Mouse (Mus musculus) CH12.LX (cell line): Measurements from ENCODE around the gene Rpl7l1. TPM values are rescaled to one million over a fixed set of nuclear protein-coding genes. Genes with fewer than 3 reads are reported as not detected.
"Not testable (repeated sequence)": the region's sequence is repeated elsewhere in the genome, so short reads cannot be mapped to it uniquely, and the experiment has no call there.

Experiments used
- DNase-seq: peaks from one replicate; pipeline ENCODE4 v3.0.0-alpha.2; 2013; ENCODE audit errors: extremely low read depth
- H3K27ac ChIP-seq: 2 replicates; pipeline ENCODE4 v1.5.1; 2012; ENCODE audit warnings: low read depth, mild to moderate bottlenecking, control low read depth, moderate library complexity; ENCODE audit not compliant: insufficient read depth
- H3K27me3 ChIP-seq: replicated peaks from 2 replicates; pipeline ENCODE3; 2012; ENCODE audit warnings: inconsistent platforms
- H3K36me3 ChIP-seq, 2 experiments: replicated peaks in 1 of 2; 2 replicates each; pipeline versions ENCODE3 to v1.6.1; 2012; ENCODE audit warnings: inconsistent platforms in 1 of 2, low read length in 1 of 2, mild to moderate bottlenecking in 1 of 2, mixed read lengths in 1 of 2, moderate library complexity in 1 of 2; ENCODE audit not compliant: control insufficient read depth in 1 of 2, insufficient read depth in 1 of 2
- H3K4me1 ChIP-seq, 2 experiments: 2 replicates each; pipeline ENCODE4 v1.6.1; 2012; ENCODE audit warnings: inconsistent platforms in 1 of 2, moderate library complexity in 1 of 2; ENCODE audit not compliant: insufficient read depth in 2 of 2, control insufficient read depth in 1 of 2
- H3K4me2 ChIP-seq: 2 replicates; pipeline ENCODE4 v1.6.1; 2012; ENCODE audit warnings: low read depth, mild to moderate bottlenecking, control low read depth; ENCODE audit not compliant: poor library complexity, insufficient read depth, severe bottlenecking
- H3K4me3 ChIP-seq, 3 experiments: fragments of 150-350 bp in 1 of 3; sonication (generic) in 1 of 3; replicated peaks in 1 of 3; 2 replicates each; pipeline versions ENCODE3 to v1.5.1; 2011 to 2012; ENCODE audit warnings: low read depth in 2 of 3, low read length in 2 of 3, mild to moderate bottlenecking in 2 of 3, moderate library complexity in 2 of 3, control low read depth in 1 of 3, improper control_type of control experiment in 1 of 3, inconsistent platforms in 1 of 3, mixed read lengths in 1 of 3; ENCODE audit not compliant: poor library complexity in 1 of 3
- H3K79me2 ChIP-seq: replicated peaks from 2 replicates; pipeline ENCODE4 v1.6.1; 2012; ENCODE audit warnings: mild to moderate bottlenecking, moderate library complexity; ENCODE audit not compliant: control insufficient read depth, poor library complexity, insufficient read depth, severe bottlenecking; ENCODE audit errors: extremely low read depth
- H3K9ac ChIP-seq: 2 replicates; pipeline ENCODE4 v1.6.1; 2012; ENCODE audit warnings: low read depth, mild to moderate bottlenecking, control low read depth, moderate library complexity; ENCODE audit not compliant: insufficient read depth
- H3K9me3 ChIP-seq: replicated peaks from 2 replicates; pipeline ENCODE3; 2012; ENCODE audit warnings: low read length, inconsistent platforms, mixed read lengths
- BHLHE40 ChIP-seq: IDR thresholded peaks from 2 replicates; pipeline ENCODE4 v1.6.1; 2011; ENCODE audit warnings: mild to moderate bottlenecking, low read depth, low read length, improper control_type of control experiment
- CHD2 ChIP-seq: IDR thresholded peaks from 2 replicates; pipeline ENCODE4 v1.6.1; 2011; ENCODE audit warnings: low read length, improper control_type of control experiment
- CTCF ChIP-seq, 2 experiments: IDR thresholded peaks in 1 of 2; conservative IDR thresholded peaks in 1 of 2; 2 replicates each; pipeline ENCODE4 v1.5.1; 2011 to 2012; ENCODE audit warnings: low read depth in 2 of 2, low read length in 2 of 2, improper control_type of control experiment in 1 of 2, inconsistent platforms in 1 of 2, mild to moderate bottlenecking in 1 of 2, moderate library complexity in 1 of 2
- ELF1 ChIP-seq: IDR thresholded peaks from 2 replicates; pipeline ENCODE4 v1.6.1; 2014; ENCODE audit warnings: low read depth, mild to moderate bottlenecking, inconsistent platforms, low read length, improper control_type of control experiment
- KAT2A ChIP-seq: IDR thresholded peaks from 2 replicates; pipeline ENCODE4 v1.6.1; 2012; ENCODE audit warnings: low read length, improper control_type of control experiment, inconsistent platforms; ENCODE audit not compliant: insufficient replicate concordance
- MAX ChIP-seq: IDR thresholded peaks from 2 replicates; pipeline ENCODE4 v1.6.1; 2011; ENCODE audit warnings: low read length, improper control_type of control experiment
- MAZ ChIP-seq: IDR thresholded peaks from 2 replicates; pipeline ENCODE4 v1.6.1; 2012; ENCODE audit warnings: low read depth, mild to moderate bottlenecking, inconsistent platforms, low read length, improper control_type of control experiment, moderate library complexity
- MXI1 ChIP-seq: IDR thresholded peaks from 2 replicates; pipeline ENCODE4 v1.6.1; 2011; ENCODE audit warnings: mild to moderate bottlenecking, low read depth, low read length, improper control_type of control experiment
- NELFE ChIP-seq: IDR thresholded peaks from 2 replicates; pipeline ENCODE4 v1.6.1; 2011; ENCODE audit warnings: low read depth, low read length, improper control_type of control experiment
- PAX5 ChIP-seq: IDR thresholded peaks from 2 replicates; pipeline ENCODE4 v1.6.1; 2012; ENCODE audit warnings: low read length, inconsistent platforms, mixed read lengths
- RAD21 ChIP-seq: IDR thresholded peaks from 2 replicates; pipeline ENCODE4 v1.6.1; 2011; ENCODE audit warnings: low read depth, mild to moderate bottlenecking, low read length, improper control_type of control experiment, moderate library complexity
- SMC3 ChIP-seq: IDR thresholded peaks from 2 replicates; pipeline ENCODE4 v1.6.1; 2011; ENCODE audit warnings: low read depth, low read length, improper control_type of control experiment
- TCF12 ChIP-seq: IDR thresholded peaks from 2 replicates; pipeline ENCODE4 v1.6.1; 2014; ENCODE audit warnings: low read depth, mild to moderate bottlenecking, inconsistent platforms, low read length, improper control_type of control experiment
- USF1 ChIP-seq: IDR thresholded peaks from 2 replicates; pipeline ENCODE4 v1.6.1; 2014; ENCODE audit warnings: low read depth, mild to moderate bottlenecking, inconsistent platforms, low read length, improper control_type of control experiment
- ZKSCAN1 ChIP-seq: IDR thresholded peaks from 2 replicates; pipeline ENCODE4 v1.6.1; 2012; ENCODE audit warnings: low read depth, inconsistent platforms, low read length, improper control_type of control experiment, borderline replicate concordance
- ZNF384 ChIP-seq: IDR thresholded peaks from 2 replicates; pipeline ENCODE4 v1.6.1; 2012; ENCODE audit warnings: low read depth, low read length, improper control_type of control experiment, inconsistent platforms
- dilution Hi-C: fragments of 300-500 bp; cut with MboI; formaldehyde crosslinking; loops from 2 replicates; pipeline ENCODE4 v1.14.3; 2020; ENCODE audit warnings: low sequenced_read_pairs; ENCODE audit not compliant: extremely low pct_unique_long_range_greater_than_20kb, extremely low pct_ligation_motif_present
- in situ Hi-C: fragments of 300-500 bp; cut with MboI; formaldehyde crosslinking; loops from 3 replicates; pipeline ENCODE4 v1.14.3; 2019; ENCODE audit warnings: low sequenced_read_pairs, low pct_ligation_motif_present, low pct_unique_long_range_greater_than_20kb, mixed read lengths
- polyA plus RNA-seq: library from polyadenylated mRNA; unstranded; fragments of >175 nt; gene quantifications from 2 replicates; pipeline ENCODE4 v1.2.1, GENCODE M21; 2012; ENCODE audit warnings: low read depth; ENCODE audit not compliant: insufficient read length
- total RNA-seq, 2 experiments: library from RNA; depleted of rRNA; stranded (reverse); fragments of 300-350 nt in 1 of 2; fragments of >200 nt in 1 of 2; gene quantifications; 2 replicates each; pipeline ENCODE4 v1.2.3; 2012 to 2014

Rpl7l1 gene
- total and polyA plus RNA-seq, 3 experiments = 160 to 296 (median 261) TPM

GRCm38 (mm10) chr17:46771025-46771424 lies 11.4 kb downstream of the Rpl7l1 start:
- dilution Hi-C loops = no loop called here
- H3K27ac ChIP-seq = no peak overlapping the region
- no peak overlapping the region for H3K4me2 ChIP-seq
- in situ Hi-C loops = loop anchor here (5.0 kb wide), 2 partner anchors 34 to 119 kb away; partner anchors contain the start of gene Cul7
- H3K4me1 ChIP-seq = peaks cover 8 to 28% of the 10 kb centered on the region in 2 experiments
- no peak for TF ChIP-seq ZKSCAN1
- no peak for TF ChIP-seq ELF1
- TF ChIP-seq BHLHE40 = peak; percentile 13; the same call in 1 of the 2 replicates
- TF ChIP-seq CHD2 = no peak
- TF ChIP-seq SMC3 = peak; percentile 77
- peak; percentile 15 to 71; a peak in 2 of 4 replicates for TF ChIP-seq CTCF (conservative IDR thresholded peaks at IDR 0.05 in 1 of 2, IDR thresholded peaks at IDR 0.05 in 1 of 2; ENCODE audit: low read depth in 2 of 2, low read length in 2 of 2)
- TF ChIP-seq RAD21 = peak; percentile 69
- TF ChIP-seq, all 38 proteins: peak for 4
- no peaks in the 10 kb centered on the region for H3K9me3 ChIP-seq
- H3K9ac ChIP-seq = no peak overlapping the region
- H3K36me3 ChIP-seq = peaks cover 14 to 21% of the 10 kb centered on the region in 2 experiments
- DNase-seq = no peak
- H3K4me3 ChIP-seq = no peak overlapping the region
- H3K27me3 ChIP-seq = no peaks in the 10 kb centered on the region
- H3K79me2 ChIP-seq = no peaks in the 10 kb centered on the region; the same call in 1 of the 2 replicates

DNA sequence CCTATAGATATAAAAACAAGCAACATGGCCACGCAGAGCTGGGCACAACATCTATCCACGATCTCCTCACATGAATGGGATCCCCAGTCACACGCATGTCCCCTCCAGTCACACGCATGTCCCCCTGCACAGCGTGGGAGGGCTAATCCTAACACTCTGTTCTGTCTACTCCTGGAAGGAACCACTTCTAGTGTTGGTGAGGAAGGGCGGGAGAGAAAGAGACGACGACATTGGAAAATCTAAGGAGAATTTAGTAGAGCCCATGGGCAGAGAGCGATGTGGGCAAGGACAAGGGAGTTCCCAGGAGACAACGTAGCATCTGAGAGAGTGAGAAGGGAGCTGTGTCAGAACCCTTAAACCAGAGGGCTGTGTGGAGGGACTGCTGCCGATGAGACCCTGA lies 11.9 kb downstream of the Rpl7l1 start:
- in situ Hi-C loops = loop anchor here (5.0 kb wide), 2 partner anchors 33 to 118 kb away; partner anchors contain the start of gene Cul7

GRCm38 (mm10) chr17:46767868-46768267 lies 14.6 kb downstream of the Rpl7l1 start:
- peaks cover 13 to 31% of the 10 kb centered on the region in 2 experiments for H3K4me1 ChIP-seq
- no peaks in the 10 kb centered on the region for H3K36me3 ChIP-seq
- dilution Hi-C loops (no loop called here), in situ Hi-C loops (no loop called here)
- TF ChIP-seq TCF12 (peak; percentile 52; the same call in 1 of the 2 replicates), CTCF (conservative IDR thresholded peaks at IDR 0.05 in 1 of 2, IDR thresholded peaks at IDR 0.05 in 1 of 2; ENCODE audit: low read depth in 2 of 2, low read length in 2 of 2) (no peak), MXI1 (no peak), MAX (peak; percentile 66; the same call in 1 of the 2 replicates), CHD2 (peak; percentile 24; the same call in 1 of the 2 replicates)
- no peaks in the 10 kb centered on the region for H3K27me3 ChIP-seq
- no peak overlapping the region for H3K4me3 ChIP-seq
- H3K27ac ChIP-seq = no peak overlapping the region
- H3K4me2 ChIP-seq = no peak overlapping the region
- no peaks in the 10 kb centered on the region for H3K9me3 ChIP-seq
- no peak overlapping the region for H3K9ac ChIP-seq
- no peaks in the 10 kb centered on the region for H3K79me2 ChIP-seq
- no peak for DNase-seq

More for the DNA sequence above, 11.9 kb downstream of the Rpl7l1 start:
- Histone ChIP-seq H3K4me2 (no peak overlapping the region), H3K27ac (no peak overlapping the region), H3K9me3 (no peaks in the 10 kb centered on the region), H3K36me3 (peaks cover 9 to 16% of the 10 kb centered on the region in 2 experiments), H3K27me3 (no peaks in the 10 kb centered on the region), H3K4me3 (no peak overlapping the region), H3K4me1 (peaks cover 8 to 28% of the 10 kb centered on the region in 2 experiments), H3K79me2 (no peaks in the 10 kb centered on the region; the same call in 1 of the 2 replicates), H3K9ac (no peak overlapping the region)
- DNase-seq = no peak
- no peak for TF ChIP-seq USF1
- no peak for TF ChIP-seq MAZ
- TF ChIP-seq MAX = no peak
- TF ChIP-seq NELFE = no peak
- TF ChIP-seq CTCF (conservative IDR thresholded peaks at IDR 0.05 in 1 of 2, IDR thresholded peaks at IDR 0.05 in 1 of 2; ENCODE audit: low read depth in 2 of 2, low read length in 2 of 2) = no peak
- no peak for TF ChIP-seq PAX5
- TF ChIP-seq KAT2A = no peak
- no peak for TF ChIP-seq ZNF384
- dilution Hi-C loops = no loop called here

GRCm38 (mm10) chr17:46764916-46765315 lies 17.6 kb downstream of the Rpl7l1 start:
- in situ Hi-C loops, H3K27ac ChIP-seq, dilution Hi-C loops, H3K79me2 ChIP-seq, H3K9me3 ChIP-seq, H3K36me3 ChIP-seq, H3K4me3 ChIP-seq, H3K4me2 ChIP-seq, H3K27me3 ChIP-seq, DNase-seq, H3K9ac ChIP-seq: not testable (repeated sequence)
- peaks cover 10 to 25% of the 10 kb centered on the region in 2 experiments for H3K4me1 ChIP-seq
